Mouse (Mus musculus): ENCODE data around the gene Tktl2. TPM values are rescaled to one million over a fixed set of nuclear protein-coding genes. Genes with fewer than 3 reads are reported as not detected.

Tktl2 gene
- polyA plus RNA-seq (2016; fragmentation: Nextera tagmentation; extraction: Ambion mirVana) = not detected in 2 replicates

GRCm38 (mm10) chr8:66511537-66511936 is at the start of gene Tktl2:
Tktl2 (plus strand) TSS chr8:66511756.
- Histone ChIP-seq H3K36me3 (no peaks in the 10 kb centered on the region), H3K27ac (no peak within 1 kb of the TSS), H3K9me3 (replicated peaks) (no peaks in the 10 kb centered on the region), H3K27me3 (ENCODE audit: low read depth, poor library complexity, severe bottlenecking) (no peaks in the 10 kb centered on the region), H3K4me3 (no peak within 1 kb of the TSS), H3K4me1 (no peaks in the 10 kb centered on the region)
- WGBS = 97% methylated on average over 22 of the region's 22 CpGs
- no peak for DNase-seq (ENCODE audit: low spot score)

GRCm38 (mm10) chr8:66469821-66470220 is 41.7 kb upstream of the Tktl2 start:
- DNase-seq (ENCODE audit: low spot score) = no peak
- 91% methylated on average over 3 of the region's 3 CpGs for WGBS
- H3K4me3 ChIP-seq = no peak overlapping the region

GRCm38 (mm10) chr8:66476880-66477279 is 34.7 kb upstream of the Tktl2 start:
- Histone ChIP-seq H3K4me3 (no peak overlapping the region), H3K27ac (no peak overlapping the region), H3K36me3 (peaks cover 71% of the 10 kb centered on the region), H3K27me3 (ENCODE audit: low read depth, poor library complexity, severe bottlenecking) (no peaks in the 10 kb centered on the region), H3K4me1 (no peaks in the 10 kb centered on the region), H3K9me3 (replicated peaks) (no peaks in the 10 kb centered on the region)
- no peak for DNase-seq (ENCODE audit: low spot score)
- 96% methylated on average over 3 of the region's 3 CpGs for WGBS

More at GRCm38 (mm10) chr8:66469821-66470220, 41.7 kb upstream of the Tktl2 start:
- no peaks in the 10 kb centered on the region for H3K4me1 ChIP-seq
- H3K9me3 ChIP-seq (replicated peaks) = no peaks in the 10 kb centered on the region
- H3K36me3 ChIP-seq = peaks cover 4% of the 10 kb centered on the region; the same call in 1 of the 2 replicates
- H3K27me3 ChIP-seq (ENCODE audit: low read depth, poor library complexity, severe bottlenecking) = no peaks in the 10 kb centered on the region
- H3K27ac ChIP-seq = no peak overlapping the region

GRCm38 (mm10) chr8:66486084-66486763 is 25.3 kb upstream of the Tktl2 start, which contains the start of gene Tma16:
Tma16 (minus strand) TSS chr8:66486530.
- peak; percentile 90 for DNase-seq (ENCODE audit: low spot score)
- peaks cover 28% of the 10 kb centered on the region for H3K36me3 ChIP-seq
- peak within 1 kb of the TSS; percentile 93 for H3K4me3 ChIP-seq
- H3K9me3 ChIP-seq (replicated peaks) = no peaks in the 10 kb centered on the region
- H3K4me1 ChIP-seq = peaks cover 6% of the 10 kb centered on the region; the same call in 1 of the 2 replicates
- 0% methylated on average over 45 of the region's 45 CpGs for WGBS
- H3K27me3 ChIP-seq (ENCODE audit: low read depth, poor library complexity, severe bottlenecking) = no peaks in the 10 kb centered on the region
- H3K27ac ChIP-seq = peak within 1 kb of the TSS; percentile 89

- Histone ChIP-seq H3K27ac (no peak overlapping the region), H3K27me3 (ENCODE audit: low read depth, poor library complexity, severe bottlenecking) (no peaks in the 10 kb centered on the region), H3K9me3 (replicated peaks) (no peaks in the 10 kb centered on the region), H3K4me1 (peaks cover 6% of the 10 kb centered on the region; the same call in 1 of the 2 replicates), H3K36me3 (peaks cover 5% of the 10 kb centered on the region), H3K4me3 (no peak overlapping the region)
- DNase-seq (ENCODE audit: low spot score) = no peak
- WGBS = 51% methylated on average over 3 of the region's 3 CpGs
These were observed 23.0 kb upstream of the Tktl2 start for GRCm38 (mm10) chr8:66488556-66488955.

GRCm38 (mm10) chr8:66490624-66491023 is 20.9 kb upstream of the Tktl2 start:
- no peak for DNase-seq (ENCODE audit: low spot score)
- 86% methylated on average over 4 of the region's 4 CpGs for WGBS
- no peaks in the 10 kb centered on the region for H3K9me3 ChIP-seq (replicated peaks)
- no peak overlapping the region for H3K27ac ChIP-seq
- H3K36me3 ChIP-seq = no peaks in the 10 kb centered on the region
- no peak overlapping the region for H3K4me3 ChIP-seq
- no peaks in the 10 kb centered on the region for H3K27me3 ChIP-seq (ENCODE audit: low read depth, poor library complexity, severe bottlenecking)
- no peaks in the 10 kb centered on the region for H3K4me1 ChIP-seq

- DNase-seq (ENCODE audit: low spot score) = no peak
- no peaks in the 10 kb centered on the region for H3K27me3 ChIP-seq (ENCODE audit: low read depth, poor library complexity, severe bottlenecking)
- WGBS = 79% methylated on average over 2 of the region's 2 CpGs
- no peaks in the 10 kb centered on the region for H3K36me3 ChIP-seq
- H3K27ac ChIP-seq = no peak overlapping the region
- H3K4me1 ChIP-seq = no peaks in the 10 kb centered on the region
- no peak overlapping the region for H3K4me3 ChIP-seq
- H3K9me3 ChIP-seq (replicated peaks) = no peaks in the 10 kb centered on the region
These were observed 17.1 kb upstream of the Tktl2 start for GRCm38 (mm10) chr8:66494496-66494895.

GRCm38 (mm10) chr8:66495726-66496125 is 15.8 kb upstream of the Tktl2 start:
- DNase-seq (ENCODE audit: low spot score) = peak; percentile 82
- 9% methylated on average over 8 of the region's 8 CpGs for WGBS
- Histone ChIP-seq H3K9me3 (replicated peaks) (no peaks in the 10 kb centered on the region), H3K4me3 (no peak overlapping the region), H3K4me1 (no peaks in the 10 kb centered on the region), H3K36me3 (no peaks in the 10 kb centered on the region), H3K27me3 (ENCODE audit: low read depth, poor library complexity, severe bottlenecking) (no peaks in the 10 kb centered on the region), H3K27ac (no peak overlapping the region)

GRCm38 (mm10) chr8:66496998-66497577 is 14.5 kb upstream of the Tktl2 start:
- Histone ChIP-seq H3K4me3 (no peak overlapping the region), H3K27ac (no peak overlapping the region), H3K36me3 (no peaks in the 10 kb centered on the region), H3K4me1 (no peaks in the 10 kb centered on the region), H3K9me3 (replicated peaks) (no peaks in the 10 kb centered on the region), H3K27me3 (ENCODE audit: low read depth, poor library complexity, severe bottlenecking) (no peaks in the 10 kb centered on the region)
- DNase-seq (ENCODE audit: low spot score) = no peak
- 46% methylated on average over 4 of the region's 4 CpGs for WGBS

GRCm38 (mm10) chr8:66503381-66503780 is 8.2 kb upstream of the Tktl2 start:
- no peaks in the 10 kb centered on the region for H3K4me1 ChIP-seq
- H3K9me3 ChIP-seq (replicated peaks) = no peaks in the 10 kb centered on the region
- no peak overlapping the region for H3K4me3 ChIP-seq
- WGBS = 81% methylated on average over 2 of the region's 2 CpGs
- no peaks in the 10 kb centered on the region for H3K36me3 ChIP-seq
- no peaks in the 10 kb centered on the region for H3K27me3 ChIP-seq (ENCODE audit: low read depth, poor library complexity, severe bottlenecking)
- H3K27ac ChIP-seq = no peak overlapping the region
- no peak for DNase-seq (ENCODE audit: low spot score)

GRCm38 (mm10) chr8:66519149-66519548 is 7.6 kb downstream of the Tktl2 start:
- Histone ChIP-seq H3K4me3 (no peak overlapping the region), H3K27ac (no peak overlapping the region), H3K4me1 (no peaks in the 10 kb centered on the region), H3K27me3 (ENCODE audit: low read depth, poor library complexity, severe bottlenecking) (no peaks in the 10 kb centered on the region), H3K36me3 (no peaks in the 10 kb centered on the region), H3K9me3 (replicated peaks) (no peaks in the 10 kb centered on the region)
- WGBS = 88% methylated on average over 2 of the region's 2 CpGs
- DNase-seq (ENCODE audit: low spot score) = no peak

- no peak overlapping the region for H3K27ac ChIP-seq
- no peaks in the 10 kb centered on the region for H3K36me3 ChIP-seq
- no peaks in the 10 kb centered on the region for H3K27me3 ChIP-seq (ENCODE audit: low read depth, poor library complexity, severe bottlenecking)
- no peaks in the 10 kb centered on the region for H3K4me1 ChIP-seq
- no peak for DNase-seq (ENCODE audit: low spot score)
- no peak overlapping the region for H3K4me3 ChIP-seq
- H3K9me3 ChIP-seq (replicated peaks) = no peaks in the 10 kb centered on the region
These were observed 9.0 kb downstream of the Tktl2 start for GRCm38 (mm10) chr8:66520576-66520975.

- no peak for DNase-seq (ENCODE audit: low spot score)
- Histone ChIP-seq H3K27ac (no peak overlapping the region), H3K4me3 (no peak overlapping the region), H3K27me3 (ENCODE audit: low read depth, poor library complexity, severe bottlenecking) (no peaks in the 10 kb centered on the region), H3K36me3 (no peaks in the 10 kb centered on the region), H3K9me3 (replicated peaks) (no peaks in the 10 kb centered on the region), H3K4me1 (no peaks in the 10 kb centered on the region)
- 11% methylated on average over 7 of the region's 7 CpGs for WGBS
These were observed 38.5 kb downstream of the Tktl2 start for GRCm38 (mm10) chr8:66550092-66550491.

Measured in limb, embryonic 10.5 days (tissue).